Mouse (Mus musculus) MEL (cell line): Measurements from ENCODE around the gene Sox5. TPM values are rescaled to one million over a fixed set of nuclear protein-coding genes. Genes with fewer than 3 reads are reported as not detected.

Source experiments
- DNase-seq: peaks from one replicate; pipeline ENCODE4 v3.0.0; 2011; ENCODE audit warnings: low read depth, low spot score
- H3K27ac ChIP-seq: 2 replicates; pipeline ENCODE4 v1.5.1; 2012; ENCODE audit warnings: low read depth, mild to moderate bottlenecking, control low read depth, low read length, moderate library complexity; ENCODE audit not compliant: control insufficient read depth
- H3K27me3 ChIP-seq, 2 experiments: fragments of 150-350 bp in 1 of 2; sonication (generic) in 1 of 2; 2 replicates each; pipeline ENCODE4 v1.6.1; 2012; ENCODE audit warnings: low read length in 2 of 2, mild to moderate bottlenecking in 2 of 2, improper control_type of control experiment in 1 of 2, moderate library complexity in 1 of 2; ENCODE audit not compliant: insufficient read depth in 2 of 2, control insufficient read depth in 1 of 2
- H3K36me3 ChIP-seq, 2 experiments: 2 replicates each; pipeline ENCODE4 v1.6.1; 2012 to 2014; ENCODE audit warnings: low read length in 2 of 2, improper control_type of control experiment in 1 of 2, inconsistent platforms in 1 of 2, mild to moderate bottlenecking in 1 of 2; ENCODE audit not compliant: insufficient read depth in 2 of 2, control insufficient read depth in 1 of 2
- H3K4me1 ChIP-seq, 2 experiments: fragments of 150-350 bp in 1 of 2; sonication (generic) in 1 of 2; 2 replicates each; pipeline ENCODE4 v1.6.1; 2012; ENCODE audit warnings: low read length in 2 of 2, improper control_type of control experiment in 1 of 2, mild to moderate bottlenecking in 1 of 2; ENCODE audit not compliant: insufficient read depth in 2 of 2, control insufficient read depth in 1 of 2
- H3K4me3 ChIP-seq, 2 experiments: fragments of 150-350 bp in 1 of 2; sonication (generic) in 1 of 2; 2 replicates each; pipeline ENCODE4 v1.5.1; 2012; ENCODE audit warnings: low read depth in 2 of 2, low read length in 2 of 2, mild to moderate bottlenecking in 2 of 2, moderate library complexity in 2 of 2, control low read depth in 1 of 2, improper control_type of control experiment in 1 of 2; ENCODE audit not compliant: control insufficient read depth in 1 of 2, insufficient read depth in 1 of 2
- H3K79me2 ChIP-seq: 2 replicates; pipeline ENCODE4 v1.6.1; 2012; ENCODE audit warnings: mild to moderate bottlenecking, low read length, moderate library complexity; ENCODE audit not compliant: control insufficient read depth, poor library complexity, insufficient read depth
- H3K9ac ChIP-seq: 2 replicates; pipeline ENCODE4 v1.6.1; 2012; ENCODE audit warnings: low read depth, mild to moderate bottlenecking, control low read depth, low read length, moderate library complexity; ENCODE audit not compliant: control insufficient read depth, poor library complexity, severe bottlenecking
- H3K9me3 ChIP-seq: fragments of 150-350 bp; sonication (generic); replicated peaks from 2 replicates; pipeline ENCODE4 v1.6.1; 2012; ENCODE audit warnings: mild to moderate bottlenecking, low read length, improper control_type of control experiment, moderate library complexity; ENCODE audit not compliant: insufficient read depth
- BHLHE40 ChIP-seq: IDR thresholded peaks from 2 replicates; pipeline ENCODE4 v1.6.1; 2012; ENCODE audit warnings: low read depth, mild to moderate bottlenecking, inconsistent platforms, low read length, improper control_type of control experiment, borderline replicate concordance
- CHD1 ChIP-seq: IDR thresholded peaks from 2 replicates; pipeline ENCODE4 v1.6.1; 2012; ENCODE audit warnings: low read depth, mild to moderate bottlenecking, inconsistent platforms, low read length, improper control_type of control experiment
- CHD2 ChIP-seq: IDR thresholded peaks from 2 replicates; pipeline ENCODE4 v1.6.1; 2011; ENCODE audit warnings: low read length, improper control_type of control experiment
- EP300 ChIP-seq, 2 experiments: IDR thresholded peaks; 2 replicates each; pipeline ENCODE4 v1.6.1; 2011; ENCODE audit warnings: improper control_type of control experiment in 2 of 2, low read length in 2 of 2, low read depth in 1 of 2, mild to moderate bottlenecking in 1 of 2
- HCFC1 ChIP-seq: IDR thresholded peaks from 2 replicates; pipeline ENCODE4 v1.6.1; 2012; ENCODE audit warnings: low read depth, mild to moderate bottlenecking, inconsistent platforms, low read length, improper control_type of control experiment, moderate library complexity
- POLR2AphosphoS5 ChIP-seq: IDR thresholded peaks from 2 replicates; pipeline ENCODE4 v1.6.1; 2012; ENCODE audit warnings: low read depth, borderline replicate concordance, mild to moderate bottlenecking, inconsistent platforms, low read length, moderate library complexity, mixed read lengths
- SMC3 ChIP-seq: IDR thresholded peaks from 2 replicates; pipeline ENCODE4 v1.6.1; 2011; ENCODE audit warnings: low read depth, low read length, improper control_type of control experiment
- TAL1 ChIP-seq: IDR thresholded peaks from 2 replicates; pipeline ENCODE4 v1.6.1; 2012; ENCODE audit warnings: mild to moderate bottlenecking, inconsistent platforms, low read length, moderate library complexity, mixed read lengths
- USF1 ChIP-seq: IDR thresholded peaks from 2 replicates; pipeline ENCODE4 v1.6.1; 2014; ENCODE audit warnings: low read depth, mild to moderate bottlenecking, inconsistent platforms, low read length, improper control_type of control experiment, moderate library complexity
- USF2 ChIP-seq, 2 experiments: IDR thresholded peaks; 2 replicates each; pipeline ENCODE4 v1.6.1; 2011 to 2012; ENCODE audit warnings: improper control_type of control experiment in 2 of 2, low read length in 2 of 2, borderline replicate concordance in 1 of 2, inconsistent platforms in 1 of 2, low read depth in 1 of 2, mild to moderate bottlenecking in 1 of 2; ENCODE audit not compliant: insufficient read depth in 1 of 2
- polyA plus RNA-seq, 2 experiments: library from polyadenylated mRNA; stranded (reverse) in 1 of 2; unstranded in 1 of 2; fragments of >175 nt in 1 of 2; fragments of >200 nt in 1 of 2; gene quantifications; 2 replicates each; pipeline versions ENCODE4 v1.2.1 to v1.2.4; 2012; ENCODE audit warnings: low replicate concordance in 2 of 2, low read depth in 1 of 2; ENCODE audit not compliant: insufficient read length in 2 of 2, insufficient read depth in 1 of 2, missing spikeins in 1 of 2
- total RNA-seq: library from RNA; depleted of rRNA; stranded (reverse); fragments of 300-350 nt; gene quantifications from 2 replicates; pipeline ENCODE4 v1.2.3, GENCODE M21; 2012

Gene Sox5
- total and polyA plus RNA-seq, 3 experiments: 0.19 to 3.0 TPM; not detected in 1

- Histone ChIP-seq H3K79me2 (no peaks in the 10 kb centered on the region), H3K27ac (no peak overlapping the region), H3K4me3 (no peak overlapping the region), H3K27me3 (no peaks in the 10 kb centered on the region), H3K4me1 (no peaks in the 10 kb centered on the region)
- DNase-seq: no peak
- TF ChIP-seq BHLHE40 (no peak), USF2 (IDR thresholded peaks at IDR 0.05; ENCODE audit: borderline replicate concordance in 1 of 2, insufficient read depth in 1 of 2, low read depth in 1 of 2, low read length in 2 of 2) (no peak), SMC3 (no peak), USF1 (no peak)
- TF ChIP-seq, all 39 proteins: peak for 0
- Histone ChIP-seq H3K9me3 (no peaks in the 10 kb centered on the region), H3K36me3 (no peaks in the 10 kb centered on the region), H3K9ac (no peak overlapping the region)
Observed at GRCm38 (mm10) chr6:144311754-144312153, 470.0 kb downstream of the Sox5 start.

GRCm38 (mm10) chr6:144309171-144309570 lies 472.6 kb downstream of the Sox5 start:
- H3K9ac ChIP-seq: no peak overlapping the region
- no peak for DNase-seq
- H3K79me2 ChIP-seq: no peaks in the 10 kb centered on the region
- no peak overlapping the region for H3K27ac ChIP-seq
- no peaks in the 10 kb centered on the region for H3K36me3 ChIP-seq
- H3K4me3 ChIP-seq: no peak overlapping the region
- H3K9me3 ChIP-seq: no peaks in the 10 kb centered on the region
- H3K27me3 ChIP-seq: no peaks in the 10 kb centered on the region
- TF ChIP-seq HCFC1 (no peak), EP300 (IDR thresholded peaks at IDR 0.05; ENCODE audit: low read depth in 1 of 2, low read length in 2 of 2) (no peak), TAL1 (no peak)
- H3K4me1 ChIP-seq: no peaks in the 10 kb centered on the region

- TF ChIP-seq CHD1 (no peak), SMC3 (no peak), EP300 (IDR thresholded peaks at IDR 0.05; ENCODE audit: low read depth in 1 of 2, low read length in 2 of 2) (no peak), POLR2AphosphoS5 (no peak), CHD2 (no peak)
- TF ChIP-seq, all 39 proteins: peak for 0
- no peaks in the 10 kb centered on the region for H3K79me2 ChIP-seq
- no peak overlapping the region for H3K9ac ChIP-seq
- H3K27me3 ChIP-seq: no peaks in the 10 kb centered on the region
- DNase-seq: no peak
- H3K9me3 ChIP-seq: no peaks in the 10 kb centered on the region
- no peaks in the 10 kb centered on the region for H3K4me1 ChIP-seq
- no peaks in the 10 kb centered on the region for H3K36me3 ChIP-seq
- no peak overlapping the region for H3K4me3 ChIP-seq
- H3K27ac ChIP-seq: no peak overlapping the region
Observed at GRCm38 (mm10) chr6:144307551-144308149, 474.1 kb downstream of the Sox5 start.
